Mouse (Mus musculus) erythroblast, adult 5-6 weeks (primary cell): ENCODE results near the gene Gm43191. TPM values are rescaled to one million over a fixed set of nuclear protein-coding genes. Genes with fewer than 3 reads are reported as not detected.
"Not testable (repeated sequence)": the region's sequence is repeated elsewhere in the genome, so short reads cannot be mapped to it uniquely, and the experiment has no call there.

ENCODE experiments used
- ATAC-seq: replicated peaks from 2 replicates; pipeline ENCODE4 v1.8.0; 2016; ENCODE audit warnings: moderate number of reproducible peaks, mild to moderate bottlenecking, moderate TSS enrichment, inconsistent platforms; ENCODE audit not compliant: poor library complexity, low FRiP score, severe bottlenecking
- total RNA-seq, 2 experiments: library from RNA; stranded (forward) in 1 of 2; stranded (reverse) in 1 of 2; fragments of 150-400 nt in 1 of 2; fragments of 200-764, 138-1000 nt in 1 of 2; gene quantifications; 2 replicates each; pipeline versions ENCODE4 v1.2.3 to v1.2.4; 2015 to 2017; ENCODE audit warnings: low replicate concordance in 2 of 2

The Gm43191 gene
- total RNA-seq, 2 experiments from 2014 or later: not detected

GRCm38 (mm10) chr3:116664281-116664680 is 16.8 kb downstream of the Gm43191 start:
- not testable (repeated sequence) for ATAC-seq

- ATAC-seq: peak; percentile 98
Measured at GRCm38 (mm10) chr3:116662463-116662863, 18.6 kb downstream of the Gm43191 start, which contains the start of gene Mfsd14a. Gene Mfsd14a, minus strand, starts transcription at chr3:116662677.

GRCm38 (mm10) chr3:116661870-116662414 is 19.1 kb downstream of the Gm43191 start:
- ATAC-seq: peak; percentile 53

GRCm38 (mm10) chr3:116661288-116661869 is 19.7 kb downstream of the Gm43191 start:
- ATAC-seq: peak; percentile 5

GRCm38 (mm10) chr3:116659856-116660430 is 21.1 kb downstream of the Gm43191 start:
- ATAC-seq: no peak

GRCm38 (mm10) chr3:116658928-116659565 is 22.0 kb downstream of the Gm43191 start:
- no peak for ATAC-seq

GRCm38 (mm10) chr3:116656184-116656965 is 24.7 kb downstream of the Gm43191 start:
- ATAC-seq: no peak

- ATAC-seq: not testable (repeated sequence)
Measured at GRCm38 (mm10) chr3:116654051-116654450, 27.0 kb downstream of the Gm43191 start.

- no peak for ATAC-seq
Measured at GRCm38 (mm10) chr3:116653278-116653945, 27.6 kb downstream of the Gm43191 start.

- no peak for ATAC-seq
Measured at GRCm38 (mm10) chr3:116652033-116652446, 29.0 kb downstream of the Gm43191 start.

GRCm38 (mm10) chr3:116650698-116651097 is 30.4 kb downstream of the Gm43191 start:
- no peak for ATAC-seq

GRCm38 (mm10) chr3:116648805-116649204 is 32.3 kb downstream of the Gm43191 start:
- ATAC-seq: no peak

- ATAC-seq: no peak
Measured at GRCm38 (mm10) chr3:116646387-116646786, 34.7 kb downstream of the Gm43191 start.

GRCm38 (mm10) chr3:116642373-116642772 is 38.7 kb downstream of the Gm43191 start:
- ATAC-seq: no peak

- no peak for ATAC-seq
Measured at GRCm38 (mm10) chr3:116641811-116642371, 39.2 kb downstream of the Gm43191 start.

- ATAC-seq: 0 out of 2 replicates have a peak, but pooled peaks have one; percentile 62
Measured at GRCm38 (mm10) chr3:116640024-116640423, 41.0 kb downstream of the Gm43191 start.

GRCm38 (mm10) chr3:116638572-116638971 is 42.5 kb downstream of the Gm43191 start:
- ATAC-seq: no peak

- ATAC-seq: no peak
Measured at GRCm38 (mm10) chr3:116637693-116638476, 43.2 kb downstream of the Gm43191 start.
